Mouse (Mus musculus): ENCODE results near the gene Pwwp2b. TPM values are rescaled to one million over a fixed set of nuclear protein-coding genes. Genes with fewer than 3 reads are reported as not detected.

Gene Pwwp2b
- polyA plus RNA-seq, 1 experiment from 2014 or later, result 4.1 TPM

- no peaks in the 10 kb centered on the region for H3K36me3 ChIP-seq
- H3K27ac ChIP-seq, result no peak overlapping the region
- no peak for ATAC-seq
- H3K4me1 ChIP-seq (replicated peaks), result peaks cover 16% of the 10 kb centered on the region
- H3K4me3 ChIP-seq (replicated peaks), result no peak overlapping the region
- no peaks in the 10 kb centered on the region for H3K27me3 ChIP-seq
- no peak overlapping the region for H3K9ac ChIP-seq (replicated peaks)
- H3K4me2 ChIP-seq (replicated peaks), result no peak overlapping the region
- 92% methylated on average over 7 of the region's 7 CpGs for WGBS
- no peaks in the 10 kb centered on the region for H3K9me3 ChIP-seq
Observed at GRCm38 (mm10) chr7:139215946-139216345, 32.3 kb upstream of the Pwwp2b start.

GRCm38 (mm10) chr7:139216464-139216863 lies 31.8 kb upstream of the Pwwp2b start:
- WGBS, result 96% methylated on average over 9 of the region's 9 CpGs
- ATAC-seq, result no peak
- no peaks in the 10 kb centered on the region for H3K36me3 ChIP-seq
- no peaks in the 10 kb centered on the region for H3K27me3 ChIP-seq
- no peak overlapping the region for H3K27ac ChIP-seq
- no peak overlapping the region for H3K4me2 ChIP-seq (replicated peaks)
- H3K9me3 ChIP-seq, result no peaks in the 10 kb centered on the region
- H3K4me1 ChIP-seq (replicated peaks), result peaks cover 16% of the 10 kb centered on the region
- no peak overlapping the region for H3K9ac ChIP-seq (replicated peaks)
- H3K4me3 ChIP-seq (replicated peaks), result no peak overlapping the region

GRCm38 (mm10) chr7:139217046-139217445 lies 31.2 kb upstream of the Pwwp2b start:
- Histone ChIP-seq H3K27ac (no peak overlapping the region), H3K27me3 (no peaks in the 10 kb centered on the region)
- WGBS, result 82% methylated on average over 7 of the region's 7 CpGs

GRCm38 (mm10) chr7:139218641-139219415 lies 29.5 kb upstream of the Pwwp2b start:
- 76% methylated on average over 6 of the region's 6 CpGs for WGBS
- no peak overlapping the region for H3K4me2 ChIP-seq (replicated peaks)

More at GRCm38 (mm10) chr7:139217046-139217445, 31.2 kb upstream of the Pwwp2b start:
- H3K9me3 ChIP-seq, result no peaks in the 10 kb centered on the region
- H3K9ac ChIP-seq (replicated peaks), result no peak overlapping the region
- H3K4me3 ChIP-seq (replicated peaks), result no peak overlapping the region
- no peak for ATAC-seq
- H3K4me1 ChIP-seq (replicated peaks), result peaks cover 13% of the 10 kb centered on the region
- H3K4me2 ChIP-seq (replicated peaks), result no peak overlapping the region
- H3K36me3 ChIP-seq, result no peaks in the 10 kb centered on the region

GRCm38 (mm10) chr7:139219486-139219885 lies 28.8 kb upstream of the Pwwp2b start:
- ATAC-seq, result no peak
- 85% methylated on average over 5 of the region's 5 CpGs for WGBS

More at GRCm38 (mm10) chr7:139218641-139219415, 29.5 kb upstream of the Pwwp2b start:
- no peak overlapping the region for H3K27ac ChIP-seq
- no peak overlapping the region for H3K4me3 ChIP-seq (replicated peaks)
- no peaks in the 10 kb centered on the region for H3K9me3 ChIP-seq
- no peaks in the 10 kb centered on the region for H3K27me3 ChIP-seq
- H3K36me3 ChIP-seq, result no peaks in the 10 kb centered on the region
- H3K4me1 ChIP-seq (replicated peaks), result peaks cover 2% of the 10 kb centered on the region; the same call in 1 of the 2 replicates
- H3K9ac ChIP-seq (replicated peaks), result no peak overlapping the region
- ATAC-seq, result no peak

GRCm38 (mm10) chr7:139220303-139220702 lies 28.0 kb upstream of the Pwwp2b start:
- Histone ChIP-seq H3K27me3 (no peaks in the 10 kb centered on the region), H3K4me2 (replicated peaks) (no peak overlapping the region), H3K4me3 (replicated peaks) (no peak overlapping the region), H3K9ac (replicated peaks) (no peak overlapping the region), H3K4me1 (replicated peaks) (no peaks in the 10 kb centered on the region), H3K36me3 (no peaks in the 10 kb centered on the region), H3K27ac (no peak overlapping the region), H3K9me3 (no peaks in the 10 kb centered on the region)
- WGBS, result 36% methylated on average over 2 of the region's 2 CpGs
- no peak for ATAC-seq

More at GRCm38 (mm10) chr7:139219486-139219885, 28.8 kb upstream of the Pwwp2b start:
- Histone ChIP-seq H3K4me1 (replicated peaks) (no peaks in the 10 kb centered on the region), H3K36me3 (no peaks in the 10 kb centered on the region), H3K4me2 (replicated peaks) (no peak overlapping the region), H3K9me3 (no peaks in the 10 kb centered on the region), H3K4me3 (replicated peaks) (no peak overlapping the region), H3K27me3 (no peaks in the 10 kb centered on the region), H3K27ac (no peak overlapping the region), H3K9ac (replicated peaks) (no peak overlapping the region)

GRCm38 (mm10) chr7:139221072-139221471 lies 27.2 kb upstream of the Pwwp2b start:
- Histone ChIP-seq H3K4me1 (replicated peaks) (no peaks in the 10 kb centered on the region), H3K27me3 (no peaks in the 10 kb centered on the region), H3K9ac (replicated peaks) (no peak overlapping the region), H3K4me3 (replicated peaks) (no peak overlapping the region), H3K4me2 (replicated peaks) (no peak overlapping the region), H3K27ac (no peak overlapping the region), H3K9me3 (no peaks in the 10 kb centered on the region), H3K36me3 (no peaks in the 10 kb centered on the region)
- ATAC-seq, result no peak
- 81% methylated on average over 5 of the region's 5 CpGs for WGBS

GRCm38 (mm10) chr7:139221856-139222255 lies 26.4 kb upstream of the Pwwp2b start:
- WGBS, result 46% methylated on average over 2 of the region's 2 CpGs
- ATAC-seq, result no peak
- no peaks in the 10 kb centered on the region for H3K36me3 ChIP-seq

GRCm38 (mm10) chr7:139222341-139222740 lies 25.9 kb upstream of the Pwwp2b start:
- H3K9me3 ChIP-seq, result no peaks in the 10 kb centered on the region
- no peak for ATAC-seq
- H3K9ac ChIP-seq (replicated peaks), result no peak overlapping the region
- H3K27ac ChIP-seq, result no peak overlapping the region
- no peak overlapping the region for H3K4me2 ChIP-seq (replicated peaks)
- H3K4me1 ChIP-seq (replicated peaks), result no peaks in the 10 kb centered on the region
- 66% methylated on average over 4 of the region's 4 CpGs for WGBS
- no peak overlapping the region for H3K4me3 ChIP-seq (replicated peaks)
- H3K27me3 ChIP-seq, result no peaks in the 10 kb centered on the region
- H3K36me3 ChIP-seq, result no peaks in the 10 kb centered on the region

More at GRCm38 (mm10) chr7:139221856-139222255, 26.4 kb upstream of the Pwwp2b start:
- Histone ChIP-seq H3K4me1 (replicated peaks) (no peaks in the 10 kb centered on the region), H3K9me3 (no peaks in the 10 kb centered on the region), H3K27me3 (no peaks in the 10 kb centered on the region), H3K4me2 (replicated peaks) (no peak overlapping the region), H3K27ac (no peak overlapping the region), H3K9ac (replicated peaks) (no peak overlapping the region), H3K4me3 (replicated peaks) (no peak overlapping the region)

GRCm38 (mm10) chr7:139224070-139224469 lies 24.2 kb upstream of the Pwwp2b start:
- no peak for ATAC-seq
- Histone ChIP-seq H3K27ac (no peak overlapping the region), H3K36me3 (no peaks in the 10 kb centered on the region), H3K4me1 (replicated peaks) (no peaks in the 10 kb centered on the region), H3K4me2 (replicated peaks) (no peak overlapping the region), H3K9ac (replicated peaks) (no peak overlapping the region), H3K27me3 (no peaks in the 10 kb centered on the region), H3K4me3 (replicated peaks) (no peak overlapping the region), H3K9me3 (no peaks in the 10 kb centered on the region)
- 95% methylated on average over 1 of the region's 1 CpGs for WGBS

GRCm38 (mm10) chr7:139224725-139225124 lies 23.6 kb upstream of the Pwwp2b start:
- Histone ChIP-seq H3K9ac (replicated peaks) (no peak overlapping the region), H3K4me1 (replicated peaks) (no peaks in the 10 kb centered on the region), H3K27ac (no peak overlapping the region), H3K36me3 (no peaks in the 10 kb centered on the region; the same call in 1 of the 2 replicates), H3K27me3 (no peaks in the 10 kb centered on the region), H3K4me3 (replicated peaks) (no peak overlapping the region), H3K4me2 (replicated peaks) (no peak overlapping the region), H3K9me3 (no peaks in the 10 kb centered on the region)
- WGBS, result 84% methylated on average over 8 of the region's 8 CpGs
- no peak for ATAC-seq

- Histone ChIP-seq H3K9me3 (no peaks in the 10 kb centered on the region), H3K9ac (replicated peaks) (no peak overlapping the region), H3K27me3 (no peaks in the 10 kb centered on the region), H3K4me3 (replicated peaks) (no peak overlapping the region), H3K36me3 (no peaks in the 10 kb centered on the region; the same call in 1 of the 2 replicates), H3K4me1 (replicated peaks) (no peaks in the 10 kb centered on the region), H3K4me2 (replicated peaks) (no peak overlapping the region), H3K27ac (no peak overlapping the region)
- 86% methylated on average over 7 of the region's 7 CpGs for WGBS
- ATAC-seq, result no peak
Observed at GRCm38 (mm10) chr7:139226416-139226815, 21.9 kb upstream of the Pwwp2b start.

Measured in midbrain, embryonic 13.5 days (tissue).